Mouse (Mus musculus): Measurements from ENCODE around the gene Spty2d1.
"Not testable (repeated sequence)": the region's sequence is repeated elsewhere in the genome, so short reads cannot be mapped to it uniquely, and the experiment has no call there.

Spty2d1 gene

GRCm38 (mm10) chr7:47008168-47008993 is at the start of gene Spty2d1:
Gene Spty2d1 (minus strand): TSS chr7:47008411.
- ATAC-seq (ENCODE audit: insufficient number of reproducible peaks, low FRiP score, low TSS enrichment), result peak; percentile 95

DNA sequence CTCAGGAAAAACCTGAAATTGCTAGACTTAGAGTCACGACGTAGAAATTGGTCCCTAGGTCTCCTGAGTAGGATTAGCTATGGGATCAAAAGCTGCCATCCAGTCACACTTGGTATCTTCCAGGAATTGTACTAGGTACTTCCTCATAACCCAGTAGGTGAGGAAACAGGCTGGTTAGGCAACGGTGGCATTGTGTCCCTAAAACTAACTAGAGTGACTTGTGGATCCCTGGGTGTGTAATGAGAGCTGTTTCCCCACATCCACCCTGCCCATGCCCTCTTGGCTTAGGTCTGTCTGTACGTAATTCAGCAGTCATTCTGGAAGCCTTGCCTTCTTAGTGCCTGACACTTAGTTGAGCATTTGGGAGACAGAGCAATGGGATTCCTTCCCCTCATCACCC is 48.1 kb upstream of the Spty2d1 start:
- ATAC-seq (ENCODE audit: insufficient number of reproducible peaks, low FRiP score, low TSS enrichment), result no peak

DNA sequence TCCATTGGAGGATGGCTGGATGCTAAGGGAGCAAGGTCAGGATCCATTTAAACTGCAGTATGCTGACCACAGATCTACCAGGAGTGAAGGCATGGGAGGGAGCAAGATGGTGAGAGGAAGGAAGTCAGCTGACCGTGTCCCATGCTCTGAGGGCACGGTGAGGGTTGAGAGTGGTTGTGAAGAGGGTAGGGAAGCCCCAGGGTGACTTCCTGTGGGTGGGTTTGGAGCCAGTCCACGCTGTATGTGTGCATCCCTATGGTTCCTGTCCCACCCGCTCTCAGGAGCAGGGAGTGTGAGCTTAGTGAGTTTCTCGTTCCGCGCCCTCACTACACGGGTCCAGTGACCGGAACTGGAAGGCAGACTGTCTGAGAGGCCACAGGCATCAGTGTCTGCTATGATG is 47.5 kb upstream of the Spty2d1 start:
- ATAC-seq (ENCODE audit: insufficient number of reproducible peaks, low FRiP score, low TSS enrichment), result no peak

DNA sequence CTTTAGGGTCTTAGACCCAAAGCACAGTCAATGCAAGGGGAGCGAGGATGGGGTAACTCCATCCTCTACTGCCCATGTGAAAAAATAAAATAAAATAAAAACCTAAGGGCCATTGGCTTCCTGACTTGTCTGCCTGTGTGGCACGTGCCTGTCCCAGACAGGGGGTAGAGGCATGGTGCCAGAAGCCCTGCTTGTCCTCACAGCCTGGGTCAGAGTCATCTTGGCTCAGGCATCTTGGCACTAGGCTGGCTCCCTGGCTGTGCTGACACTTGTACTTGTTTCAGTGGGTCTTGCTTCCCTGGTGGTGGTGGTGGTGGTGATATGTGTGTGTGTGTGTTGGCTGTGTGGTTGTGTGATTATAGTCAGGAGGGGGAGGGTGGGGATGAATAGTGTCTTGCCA is 46.5 kb upstream of the Spty2d1 start:
- no peak for ATAC-seq (ENCODE audit: insufficient number of reproducible peaks, low FRiP score, low TSS enrichment)

- ATAC-seq (ENCODE audit: insufficient number of reproducible peaks, low FRiP score, low TSS enrichment), result no peak
These were observed 45.1 kb upstream of the Spty2d1 start for GRCm38 (mm10) chr7:47053287-47053686.

GRCm38 (mm10) chr7:47052276-47052675 is 44.1 kb upstream of the Spty2d1 start:
- no peak for ATAC-seq (ENCODE audit: insufficient number of reproducible peaks, low FRiP score, low TSS enrichment)

DNA sequence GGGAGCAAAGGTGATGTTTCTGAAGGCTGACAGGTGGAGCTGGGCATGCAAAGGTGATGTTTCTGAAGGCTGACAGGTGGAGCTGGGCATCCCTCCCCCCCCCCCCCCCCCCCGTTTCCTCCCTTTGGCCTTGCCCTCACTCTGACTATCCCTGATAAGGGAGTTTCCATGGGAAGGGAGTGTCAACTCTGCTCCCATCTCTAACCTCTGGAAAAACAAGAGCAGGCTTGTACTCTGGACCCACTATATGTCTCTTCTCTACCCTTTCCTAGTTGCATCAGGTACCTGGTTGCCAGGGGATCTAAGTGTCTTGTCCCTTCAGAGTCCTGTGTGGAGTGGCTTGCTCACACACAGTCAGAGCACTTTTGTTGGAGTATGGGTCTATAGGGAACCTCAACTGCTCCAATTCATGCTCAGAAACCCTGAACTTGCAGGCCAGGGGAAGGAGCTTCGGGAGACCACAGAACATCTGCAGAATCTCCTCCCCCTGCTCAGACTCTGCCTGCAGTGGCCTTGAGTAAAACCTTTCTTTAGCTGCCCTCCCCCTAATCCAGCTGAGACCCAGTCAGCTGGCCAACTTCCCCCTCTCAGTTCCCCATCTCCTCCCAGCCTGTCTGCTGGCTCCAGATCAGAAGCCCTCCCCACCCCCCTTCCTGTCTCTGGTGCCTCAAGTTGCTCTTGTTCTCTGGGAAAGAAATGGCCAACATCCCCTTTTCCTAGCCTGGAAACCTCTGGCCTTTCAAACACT is 43.4 kb upstream of the Spty2d1 start:
- no peak for ATAC-seq (ENCODE audit: insufficient number of reproducible peaks, low FRiP score, low TSS enrichment)

DNA sequence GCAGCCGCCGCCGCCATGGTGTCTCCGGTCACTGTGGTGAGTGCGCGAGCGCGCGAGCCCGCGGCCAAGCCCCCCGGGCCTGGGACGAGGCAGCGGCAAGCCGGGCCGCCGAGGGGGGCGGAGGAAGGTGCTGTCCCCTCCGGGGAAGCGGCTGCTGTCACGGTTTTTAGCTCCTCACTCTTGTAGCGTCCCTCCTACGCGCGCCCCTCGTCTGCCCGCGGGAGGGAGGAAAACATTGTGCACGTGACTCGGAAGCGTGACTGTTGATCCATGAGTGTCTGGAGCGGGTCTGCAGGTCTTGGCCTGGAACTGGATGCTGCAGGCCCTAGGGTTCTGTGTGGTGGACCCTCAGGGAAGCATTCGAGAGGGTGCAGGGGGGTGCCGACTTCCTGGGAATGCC is 42.6 kb upstream of the Spty2d1 start:
- ATAC-seq (ENCODE audit: insufficient number of reproducible peaks, low FRiP score, low TSS enrichment), result 0 out of 2 replicates have a peak, but pooled peaks have one; percentile 6

- peak; percentile 98 for ATAC-seq (ENCODE audit: insufficient number of reproducible peaks, low FRiP score, low TSS enrichment)
These were observed 42.2 kb upstream of the Spty2d1 start, which contains the start of gene Tmem86a for GRCm38 (mm10) chr7:47050366-47050765. Gene Tmem86a (plus strand): TSS chr7:47050601.

- ATAC-seq (ENCODE audit: insufficient number of reproducible peaks, low FRiP score, low TSS enrichment), result no peak
These were observed 34.7 kb upstream of the Spty2d1 start for GRCm38 (mm10) chr7:47042823-47043490.

- no peak for ATAC-seq (ENCODE audit: insufficient number of reproducible peaks, low FRiP score, low TSS enrichment)
These were observed 33.9 kb upstream of the Spty2d1 start for GRCm38 (mm10) chr7:47042121-47042520.

- ATAC-seq (ENCODE audit: insufficient number of reproducible peaks, low FRiP score, low TSS enrichment), result no peak
These were observed 33.5 kb upstream of the Spty2d1 start for GRCm38 (mm10) chr7:47041706-47042105.

GRCm38 (mm10) chr7:47035426-47035825 is 27.2 kb upstream of the Spty2d1 start:
- ATAC-seq (ENCODE audit: insufficient number of reproducible peaks, low FRiP score, low TSS enrichment), result no peak

- no peak for ATAC-seq (ENCODE audit: insufficient number of reproducible peaks, low FRiP score, low TSS enrichment)
These were observed 26.7 kb upstream of the Spty2d1 start for GRCm38 (mm10) chr7:47034785-47035384.

GRCm38 (mm10) chr7:47031371-47031770 is 23.2 kb upstream of the Spty2d1 start:
- no peak for ATAC-seq (ENCODE audit: insufficient number of reproducible peaks, low FRiP score, low TSS enrichment)

- ATAC-seq (ENCODE audit: insufficient number of reproducible peaks, low FRiP score, low TSS enrichment), result no peak
These were observed 22.4 kb upstream of the Spty2d1 start for GRCm38 (mm10) chr7:47030517-47031193.

DNA sequence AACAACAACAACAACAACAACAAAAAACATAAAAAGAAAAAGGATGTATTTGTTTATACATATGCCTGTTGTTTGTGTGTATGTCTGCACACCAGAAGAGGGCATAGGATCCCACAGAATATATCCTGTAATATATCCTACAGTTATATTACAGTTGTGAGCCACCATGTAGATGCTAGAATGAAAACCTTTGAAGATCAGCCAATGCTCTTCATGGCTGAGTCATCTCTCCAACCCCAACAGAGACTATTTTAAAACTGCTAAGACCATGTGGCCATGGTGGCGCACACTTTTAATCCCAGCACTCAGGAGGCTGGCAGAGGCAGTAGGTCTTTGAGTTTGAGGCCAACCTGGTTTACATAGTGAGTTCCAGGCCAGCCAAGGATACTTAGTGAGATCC is 19.3 kb upstream of the Spty2d1 start:
- ATAC-seq (ENCODE audit: insufficient number of reproducible peaks, low FRiP score, low TSS enrichment), result no peak

- ATAC-seq (ENCODE audit: insufficient number of reproducible peaks, low FRiP score, low TSS enrichment), result not testable (repeated sequence)
These were observed 18.7 kb upstream of the Spty2d1 start for GRCm38 (mm10) chr7:47026899-47027298.

- no peak for ATAC-seq (ENCODE audit: insufficient number of reproducible peaks, low FRiP score, low TSS enrichment)
These were observed 17.2 kb upstream of the Spty2d1 start for GRCm38 (mm10) chr7:47025429-47025828.

DNA sequence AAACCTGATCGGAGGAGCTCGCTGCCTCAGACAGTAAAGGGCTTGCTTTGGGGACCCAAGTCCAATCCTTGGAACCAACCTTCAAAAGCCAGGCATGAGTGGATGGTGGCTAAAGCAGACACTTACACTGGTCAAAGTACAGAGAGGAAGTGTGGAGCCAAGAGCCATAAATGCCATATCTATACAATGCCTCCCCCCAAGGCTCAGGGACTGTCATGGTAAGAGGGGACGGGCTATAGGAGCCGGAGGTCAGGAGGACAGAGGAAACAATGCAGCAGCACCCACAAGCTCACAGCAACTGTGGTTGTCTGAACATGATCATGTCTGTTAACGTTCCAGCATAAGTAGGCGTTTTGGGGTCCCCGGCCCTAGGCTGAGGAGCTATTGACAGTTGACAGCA is 16.2 kb upstream of the Spty2d1 start:
- no peak for ATAC-seq (ENCODE audit: insufficient number of reproducible peaks, low FRiP score, low TSS enrichment)

Data from cerebellum, adult (tissue).